Mouse (Mus musculus): ENCODE measurements around the gene Gm20696.

DNA sequence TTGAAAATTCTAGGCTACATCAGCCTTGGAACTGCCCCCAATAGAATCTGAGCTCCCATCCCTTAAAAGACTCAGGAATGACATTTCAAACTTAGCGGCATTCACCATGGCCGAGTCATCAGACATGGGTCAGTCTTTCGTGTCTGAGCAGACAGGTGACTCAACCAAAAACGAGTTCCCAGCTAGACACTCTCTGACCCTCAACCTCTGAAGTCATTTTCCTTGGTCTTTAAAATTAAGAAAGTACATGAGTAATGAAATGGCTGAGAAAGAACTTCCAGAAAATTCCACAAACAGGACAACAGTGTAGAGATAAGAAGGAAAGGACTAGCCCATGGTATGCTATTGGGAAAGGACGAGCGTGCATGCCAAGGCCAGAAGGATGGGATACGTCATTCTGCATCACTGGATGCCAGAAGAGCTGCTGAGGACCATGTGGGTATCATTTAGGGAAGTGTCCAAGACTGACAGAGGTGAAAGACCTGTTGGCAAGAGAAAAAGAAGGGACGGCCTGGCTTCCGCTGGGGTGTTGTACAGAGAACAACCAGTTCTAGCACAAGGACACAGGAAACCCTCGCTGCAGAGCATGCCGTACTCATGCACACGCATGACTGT, 219.7 kb downstream of the Gm20696 start:
- TF ChIP-seq CTCF (IDR thresholded peaks at IDR 0.05; ENCODE audit: borderline replicate concordance, insufficient read depth, low read depth, low read length) (no peak), POLR2A (IDR thresholded peaks at IDR 0.05; ENCODE audit: borderline replicate concordance, insufficient read depth, low read length) (no peak)

Measured in cerebellum, adult 2 months (tissue).